Mouse (Mus musculus): ENCODE data around the gene Dop1b.

- TF ChIP-seq POLR2A (IDR thresholded peaks at IDR 0.05; ENCODE audit: insufficient read depth, low read depth, low read length) (no peak), CTCF (IDR thresholded peaks at IDR 0.05; ENCODE audit: insufficient read depth, low read depth, low read length) (no peak)
Observed at GRCm38 (mm10) chr16:93744049-93744490, 32.4 kb downstream of the Dop1b start.

Data from olfactory bulb, adult 2 months (tissue).